Mouse (Mus musculus) bone marrow, adult 2 months (tissue): ENCODE measurements around the gene Six3. TPM values are rescaled to one million over a fixed set of nuclear protein-coding genes. Genes with fewer than 3 reads are reported as not detected.

Source experiments
- H3K27ac ChIP-seq: fragments of 200-500 bp; 2 replicates; pipeline ENCODE4 v1.5.1; 2012; ENCODE audit warnings: low read depth, mild to moderate bottlenecking, control low read depth, inconsistent platforms, low read length; ENCODE audit not compliant: control insufficient read depth, poor library complexity, insufficient read depth
- H3K4me1 ChIP-seq: fragments of 200-500 bp; 2 replicates; pipeline ENCODE4 v1.6.1; 2011; ENCODE audit warnings: low read length; ENCODE audit not compliant: control insufficient read depth, insufficient read depth
- H3K4me3 ChIP-seq: fragments of 200-500 bp; replicated peaks from 2 replicates; pipeline ENCODE3; 2011; ENCODE audit warnings: mild to moderate bottlenecking, low read depth, low read length, control low read depth; ENCODE audit not compliant: control insufficient read depth
- CTCF ChIP-seq: fragments of 200-500 bp; IDR thresholded peaks from 2 replicates; pipeline ENCODE4 v1.5.1; 2011; ENCODE audit warnings: low read length, control low read depth; ENCODE audit not compliant: control insufficient read depth, insufficient read depth
- POLR2A ChIP-seq: fragments of 200-500 bp; IDR thresholded peaks from 2 replicates; pipeline ENCODE4 v1.6.1; 2011; ENCODE audit warnings: low read depth, mild to moderate bottlenecking, control low read depth, low read length, borderline replicate concordance; ENCODE audit not compliant: control insufficient read depth
- WGBS: fragments of 180-500 bp; shearing (Covaris S2); methylation state at CpG from one replicate; pipeline ENCODE4 v1.1.7; 2018; 5-methylcytosine and 5-hydroxymethylcytosine counted together
- polyA plus RNA-seq: library from polyadenylated mRNA; stranded (reverse); fragments of >200 nt; gene quantifications from 2 replicates; pipeline ENCODE4 v1.2.4, GENCODE M21; 2011; ENCODE audit warnings: low replicate concordance; ENCODE audit not compliant: missing spikeins, insufficient read depth, insufficient read length

Six3 gene
- polyA plus RNA-seq, 1 experiment: not detected

DNA sequence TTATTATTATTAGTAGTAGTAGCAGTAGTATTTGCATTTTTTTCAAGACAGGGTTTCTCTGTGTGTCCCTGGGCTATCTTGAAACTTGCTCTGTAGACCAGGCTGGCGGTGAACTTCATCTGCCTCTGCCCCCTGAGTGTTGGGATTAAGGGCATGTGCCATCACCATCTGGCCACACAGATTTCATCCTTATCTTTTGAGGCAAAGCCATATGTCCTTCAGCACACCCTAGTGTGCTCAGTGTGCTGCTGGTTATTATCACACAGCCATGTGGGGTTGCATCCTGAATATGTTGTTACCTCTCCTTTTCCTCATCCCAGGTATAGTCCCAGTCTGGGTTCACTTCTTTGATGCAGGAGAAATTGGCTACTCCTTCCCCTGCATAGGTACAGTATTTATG, 46.6 kb downstream of the Six3 start:
- H3K4me3 ChIP-seq: no peak overlapping the region
- no peak overlapping the region for H3K27ac ChIP-seq
- no peak for TF ChIP-seq CTCF
- TF ChIP-seq POLR2A: no peak
- H3K4me1 ChIP-seq: no peaks in the 10 kb centered on the region
- 57% methylated on average over 1 of the region's 1 CpGs for WGBS

GRCm38 (mm10) chr17:85661521-85661920, 48.1 kb downstream of the Six3 start:
- Histone ChIP-seq H3K4me1 (no peaks in the 10 kb centered on the region), H3K27ac (no peak overlapping the region), H3K4me3 (no peak overlapping the region)
- TF ChIP-seq POLR2A (no peak), CTCF (no peak)
- 66% methylated on average over 5 of the region's 5 CpGs for WGBS

GRCm38 (mm10) chr17:85664202-85664601, 50.8 kb downstream of the Six3 start:
- Histone ChIP-seq H3K4me1 (no peaks in the 10 kb centered on the region), H3K27ac (no peak overlapping the region), H3K4me3 (no peak overlapping the region)
- 14% methylated on average over 2 of the region's 2 CpGs for WGBS
- TF ChIP-seq CTCF: no peak
- TF ChIP-seq POLR2A: no peak

DNA sequence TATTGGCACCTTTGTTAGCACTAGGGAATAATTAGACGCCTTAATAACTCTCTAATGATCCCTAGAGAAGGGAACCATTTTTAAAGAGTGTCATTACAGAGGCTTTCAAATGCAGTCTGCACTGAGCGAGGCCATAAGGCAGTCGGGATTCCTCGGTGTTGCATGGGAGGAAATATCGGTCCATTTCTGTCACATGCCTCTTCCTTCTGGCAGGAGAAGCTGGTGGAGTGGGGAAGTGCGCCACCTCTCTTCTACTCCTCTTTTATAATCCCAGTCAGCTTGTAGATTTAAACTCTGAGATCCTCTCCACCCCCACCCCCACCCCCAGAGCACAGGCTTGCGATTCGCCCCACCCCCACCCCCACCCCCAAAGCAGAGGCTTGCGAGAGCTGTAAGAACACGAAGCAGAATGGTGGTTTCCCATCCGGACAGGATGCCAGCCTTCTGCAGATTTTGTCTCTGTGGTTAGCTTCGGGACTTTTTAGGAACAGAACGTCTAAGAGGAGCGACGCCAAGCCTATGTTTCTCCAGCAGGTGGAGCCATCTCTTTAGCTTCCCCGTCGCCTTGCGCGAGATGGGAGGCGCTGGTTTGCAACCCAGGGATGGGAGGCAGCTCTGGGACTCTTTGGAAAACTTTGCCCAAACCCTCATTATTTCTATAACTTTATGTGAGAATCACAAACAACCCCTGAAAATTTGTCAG, 51.4 kb downstream of the Six3 start:
- Histone ChIP-seq H3K4me1 (no peaks in the 10 kb centered on the region), H3K4me3 (no peak overlapping the region), H3K27ac (no peak overlapping the region)
- TF ChIP-seq CTCF: peak; percentile 61
- TF ChIP-seq POLR2A: no peak
- WGBS: 2% methylated on average over 20 of the region's 20 CpGs

Other genes with a start within 250 kb of the Six3 start
- not detected in 2 replicates for gene Six2, start 74.7 kb downstream of the Six3 start, polyA plus RNA-seq